9 mouse cellular contexts compared by ENCODE assay signal in the genomic region with DNA sequence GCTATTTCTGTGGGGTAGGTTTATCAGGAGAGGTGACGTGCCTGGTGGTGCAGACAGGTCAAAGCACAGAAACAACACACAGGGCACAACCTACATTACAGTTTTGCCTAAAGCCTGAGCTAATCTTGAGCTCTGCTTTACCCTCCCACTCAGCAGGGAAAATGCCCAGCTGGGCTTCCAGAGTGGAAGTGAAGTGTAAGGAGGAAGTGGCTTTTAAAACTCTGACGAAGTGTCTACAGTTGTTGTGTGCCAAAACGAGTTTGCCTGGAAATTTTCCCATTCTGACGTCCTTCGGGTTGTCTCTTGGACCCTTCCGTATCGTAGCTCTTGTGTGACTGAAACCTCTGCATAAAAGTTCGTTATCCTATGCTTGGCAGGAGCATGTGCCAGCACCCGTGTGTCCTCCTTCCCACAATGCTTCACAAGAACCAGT. TPM values are rescaled to one million over a fixed set of nuclear protein-coding genes. Genes with fewer than 3 reads are reported as not detected.
DNase-seq lines count a peak whose midpoint lies in the region; ATAC-seq and TF ChIP-seq lines count a peak whose summit lies in the region.
"Had no signal": no experiment of that assay in that cellular context is flagged by ENCODE, and none has a peak within 500 bp of the region (broad histone marks: within the 10 kb centered on the region; RNA-seq: fewer than 3 reads in every experiment).

No protein-coding gene starts in this region.

- H3K36me3 ChIP-seq in G1E (replicated peaks): no peaks in the 10 kb centered on the region
- H3K36me3 ChIP-seq in lung, embryonic 14.5 days (ENCODE audit: insufficient read depth): no peaks in the 10 kb centered on the region
- H3K36me3 ChIP-seq in forebrain, embryonic 12.5 days (replicated peaks): no peaks in the 10 kb centered on the region
- no peaks in the 10 kb centered on the region for H3K36me3 ChIP-seq in neural tube, embryonic 15.5 days

- H3K9ac ChIP-seq in lung, embryonic 14.5 days: no peak overlapping the region
- H3K9ac ChIP-seq in forebrain, embryonic 12.5 days: no peak overlapping the region
- no peak overlapping the region for H3K9ac ChIP-seq in neural tube, embryonic 15.5 days (replicated peaks)

- H3K27me3 ChIP-seq in G1E (ENCODE audit: insufficient read depth, low read length): no peaks in the 10 kb centered on the region
- H3K27me3 ChIP-seq in lung, embryonic 14.5 days (ENCODE audit: insufficient read depth, low read length): no peaks in the 10 kb centered on the region
- H3K27me3 ChIP-seq in forebrain, embryonic 12.5 days: no peaks in the 10 kb centered on the region
- no peaks in the 10 kb centered on the region for H3K27me3 ChIP-seq in neural tube, embryonic 15.5 days (replicated peaks)

- DNase-seq in frontal cortex, postnatal 36 days (ENCODE audit: low spot score in 2 of 2): peak; percentile 28 to 29
- no peak for DNase-seq in frontal cortex, postnatal 14 days (ENCODE audit: low spot score in 2 of 2)
- DNase-seq in G1E (ENCODE audit: low spot score): peak; percentile 14
- DNase-seq in heart, postnatal 14 days: peak; percentile 33 to 44
- DNase-seq in lung, embryonic 14.5 days: peak; percentile 84
- no peak for DNase-seq in adrenal gland, postnatal 4 days (ENCODE audit: low spot score in 2 of 2)

- H3K4me1 ChIP-seq in G1E (ENCODE audit: insufficient read depth, low read depth, low read length): peaks cover 61% of the 10 kb centered on the region
- H3K4me1 ChIP-seq in lung, embryonic 14.5 days (ENCODE audit: insufficient read depth): peaks cover 5% of the 10 kb centered on the region; the same call in 1 of the 2 replicates
- no peaks in the 10 kb centered on the region for H3K4me1 ChIP-seq in forebrain, embryonic 12.5 days
- H3K4me1 ChIP-seq in neural tube, embryonic 15.5 days: no peaks in the 10 kb centered on the region

- H3K27ac ChIP-seq in lung, embryonic 14.5 days (ENCODE audit: low read depth): no peak overlapping the region
- no peak overlapping the region for H3K27ac ChIP-seq in forebrain, embryonic 12.5 days
- H3K27ac ChIP-seq in neural tube, embryonic 15.5 days (replicated peaks): no peak overlapping the region

- no peak for TF ChIP-seq CTCF in G1E (IDR thresholded peaks at IDR 0.05; ENCODE audit: low read depth, low read length)
- TF ChIP-seq CTCF in lung, embryonic 14.5 days (IDR thresholded peaks at IDR 0.05; ENCODE audit: low read depth): no peak

- no peak overlapping the region for H3K4me2 ChIP-seq in lung, embryonic 14.5 days
- H3K4me2 ChIP-seq in forebrain, embryonic 12.5 days: no peak overlapping the region
- H3K4me2 ChIP-seq in neural tube, embryonic 15.5 days: no peak overlapping the region

- no peaks in the 10 kb centered on the region for H3K9me3 ChIP-seq in G1E (replicated peaks)
- no peaks in the 10 kb centered on the region for H3K9me3 ChIP-seq in lung, embryonic 14.5 days (ENCODE audit: low read depth, low read length)
- H3K9me3 ChIP-seq in forebrain, embryonic 12.5 days: no peaks in the 10 kb centered on the region
- no peaks in the 10 kb centered on the region for H3K9me3 ChIP-seq in neural tube, embryonic 15.5 days (replicated peaks)

- no peak for ATAC-seq in G1E (ENCODE audit: extremely low read depth, insufficient number of reproducible peaks, low FRiP score, poor library complexity, severe bottlenecking)
- peak; percentile 80 for ATAC-seq in lung, embryonic 14.5 days (ENCODE audit: insufficient read depth)
- ATAC-seq in forebrain, embryonic 12.5 days (ENCODE audit: low FRiP score): no peak
- no peak for ATAC-seq in neural tube, embryonic 15.5 days (ENCODE audit: low FRiP score)
- ATAC-seq: hindbrain, embryonic 16.5 days had no signal

- intact Hi-C loops in heart, postnatal 14 days (cut with DNase I): no loop called here

- WGBS in lung, embryonic 14.5 days: 34% methylated on average over 9 of the region's 9 CpGs
- 77% methylated on average over 9 of the region's 9 CpGs for WGBS in forebrain, embryonic 12.5 days
- 83% methylated on average over 9 of the region's 9 CpGs for WGBS in neural tube, embryonic 15.5 days

- H3K4me3 ChIP-seq in G1E (ENCODE audit: low read depth, low read length): no peak overlapping the region; the same call in 1 of the 2 replicates
- H3K4me3 ChIP-seq in lung, embryonic 14.5 days (ENCODE audit: low read depth, low read length): no peak overlapping the region
- no peak overlapping the region for H3K4me3 ChIP-seq in forebrain, embryonic 12.5 days (replicated peaks)
- no peak overlapping the region for H3K4me3 ChIP-seq in neural tube, embryonic 15.5 days (replicated peaks)

RNA-seq across cellular contexts. Expression of a gene that starts 7.9 kb away (rescaled TPM):
- total RNA-seq in G1E (2014; fragmentation: Nextera tagmentation): 418 and 451 TPM in 2 replicates
- 149 and 155 TPM in 2 replicates for total RNA-seq in G1E (2017)
- 88.8 and 95.1 TPM in 2 replicates for polyA plus RNA-seq in G1E (2012)
- total RNA-seq in heart, postnatal 14 days (2021): 10 to 100 TPM; 67.1 to 71.3 TPM
- 96.3 and 104 TPM in 2 replicates for polyA plus RNA-seq in lung, embryonic 14.5 days (2014; fragmentation: Nextera tagmentation; extraction: Ambion mirVana)
- polyA plus RNA-seq in forebrain, embryonic 12.5 days (2016; fragmentation: Nextera tagmentation; extraction: Ambion mirVana): 61.0 and 61.4 TPM in 2 replicates
- polyA plus RNA-seq in neural tube, embryonic 15.5 days (2015; fragmentation: Nextera tagmentation; extraction: Ambion mirVana): 153 and 156 TPM in 2 replicates
- total RNA-seq in adrenal gland, postnatal 4 days (2021): 100 to 1,000 TPM; 167 to 169 TPM

Comparison
In these comparisons a context has a peak if more than half of its experiments do, and no peak if none do; other contexts are left out.
1. DNase-seq: peak in frontal cortex, postnatal 36 days (2 of 2), G1E (single experiment), heart, postnatal 14 days (2 of 2) and lung, embryonic 14.5 days (single experiment); none in frontal cortex, postnatal 14 days (0 of 2) and adrenal gland, postnatal 4 days (0 of 2).